Mouse (Mus musculus) kidney, embryonic 16.5 days (tissue): ENCODE measurements around the gene Anapc16. TPM values are rescaled to one million over a fixed set of nuclear protein-coding genes. Genes with fewer than 3 reads are reported as not detected.

Experiments
- ATAC-seq: fragments of 200-750 bp; cut with Nextera tagmentation; 2 replicates; pipeline ENCODE4 v1.8.0; 2017; ENCODE audit warnings: moderate TSS enrichment; ENCODE audit not compliant: low FRiP score, low TSS enrichment
- H3K27ac ChIP-seq: fragments of 300-500 bp; sonication (generic); 2 replicates; pipeline ENCODE4 v1.5.1; 2014; ENCODE audit warnings: low read length
- H3K27me3 ChIP-seq: fragments of 300-500 bp; sonication (generic); 2 replicates; pipeline ENCODE4 v1.6.1; 2014; ENCODE audit warnings: low read length, control low read depth, mixed read lengths; ENCODE audit not compliant: insufficient read depth
- H3K36me3 ChIP-seq: fragments of 300-500 bp; sonication (generic); 2 replicates; pipeline ENCODE4 v1.6.1; 2014; ENCODE audit warnings: low read length, control low read depth, mixed read lengths; ENCODE audit not compliant: insufficient read depth
- H3K4me1 ChIP-seq: fragments of 300-500 bp; sonication (generic); 2 replicates; pipeline ENCODE4 v1.6.1; 2014; ENCODE audit warnings: low read length, control low read depth, mixed read lengths; ENCODE audit not compliant: insufficient read depth
- H3K4me2 ChIP-seq: fragments of 300-500 bp; sonication (generic); replicated peaks from 2 replicates; pipeline ENCODE4 v1.6.1; 2014; ENCODE audit warnings: low read depth, low read length
- H3K4me3 ChIP-seq: fragments of 300-500 bp; sonication (generic); 2 replicates; pipeline ENCODE4 v1.5.1; 2014; ENCODE audit warnings: mild to moderate bottlenecking, low read length
- H3K9ac ChIP-seq: fragments of 300-500 bp; sonication (generic); replicated peaks from 2 replicates; pipeline ENCODE4 v1.6.1; 2014; ENCODE audit warnings: low read length
- H3K9me3 ChIP-seq: fragments of 300-500 bp; sonication (generic); 2 replicates; pipeline ENCODE4 v1.6.1; 2016; ENCODE audit warnings: low read length, control low read depth
- WGBS: fragments of 180-500 bp; shearing (Covaris S2); extraction: QIAGEN DNeasy Blood & Tissue Kit; methylation state at CpG from one replicate; pipeline ENCODE4 v1.1.7; 2014; 5-methylcytosine and 5-hydroxymethylcytosine counted together
- polyA plus RNA-seq: library from polyadenylated mRNA; unstranded; fragments of >200 nt; fragmentation: Nextera tagmentation; extraction: Ambion mirVana; gene quantifications from 2 replicates; pipeline ENCODE4 v1.2.1, GENCODE M21; 2015

Anapc16 gene
- polyA plus RNA-seq, 1 experiment from 2014 or later: 93.6 TPM

- H3K4me2 ChIP-seq: no peak overlapping the region; the same call in 1 of the 2 replicates
- H3K27ac ChIP-seq: peak overlapping the region; percentile 88
- no peaks in the 10 kb centered on the region for H3K36me3 ChIP-seq
- H3K9ac ChIP-seq: peak overlapping the region; percentile 36; the same call in 1 of the 2 replicates
- H3K27me3 ChIP-seq: no peaks in the 10 kb centered on the region
- ATAC-seq: peak; percentile 58
- WGBS: 33% methylated on average over 3 of the region's 3 CpGs
- H3K9me3 ChIP-seq: no peaks in the 10 kb centered on the region
- no peak overlapping the region for H3K4me3 ChIP-seq
- H3K4me1 ChIP-seq: peaks cover 48% of the 10 kb centered on the region
These were observed 28.1 kb downstream of the Anapc16 start for GRCm38 (mm10) chr10:59974786-59975185.

- Histone ChIP-seq H3K27ac (peak overlapping the region; percentile 88), H3K4me1 (peaks cover 43% of the 10 kb centered on the region), H3K27me3 (no peaks in the 10 kb centered on the region), H3K4me3 (no peak overlapping the region), H3K36me3 (no peaks in the 10 kb centered on the region), H3K9ac (peak overlapping the region; percentile 36; the same call in 1 of the 2 replicates), H3K4me2 (no peak overlapping the region; the same call in 1 of the 2 replicates), H3K9me3 (no peaks in the 10 kb centered on the region)
- 7% methylated on average over 6 of the region's 6 CpGs for WGBS
- peak; percentile 43 for ATAC-seq
These were observed 28.7 kb downstream of the Anapc16 start for GRCm38 (mm10) chr10:59974191-59974664.

- WGBS: 83% methylated on average over 4 of the region's 4 CpGs
- H3K9ac ChIP-seq: 0 out of 2 replicates have a peak overlapping the region, but pooled peaks have one; percentile 13
- H3K4me1 ChIP-seq: peaks cover 36% of the 10 kb centered on the region
- H3K27me3 ChIP-seq: no peaks in the 10 kb centered on the region
- peak overlapping the region; percentile 88 for H3K27ac ChIP-seq
- no peak overlapping the region for H3K4me3 ChIP-seq
- no peaks in the 10 kb centered on the region for H3K9me3 ChIP-seq
- no peak for ATAC-seq
- H3K36me3 ChIP-seq: no peaks in the 10 kb centered on the region
- H3K4me2 ChIP-seq: no peak overlapping the region
These were observed 29.5 kb downstream of the Anapc16 start for GRCm38 (mm10) chr10:59973400-59973799.

GRCm38 (mm10) chr10:59972999-59973398 is 29.9 kb downstream of the Anapc16 start:
- no peak overlapping the region for H3K4me3 ChIP-seq
- no peak overlapping the region for H3K9ac ChIP-seq
- no peaks in the 10 kb centered on the region for H3K36me3 ChIP-seq
- H3K4me2 ChIP-seq: no peak overlapping the region
- H3K27ac ChIP-seq: no peak overlapping the region; the same call in 1 of the 2 replicates
- ATAC-seq: no peak
- no peaks in the 10 kb centered on the region for H3K27me3 ChIP-seq
- H3K9me3 ChIP-seq: no peaks in the 10 kb centered on the region
- H3K4me1 ChIP-seq: peaks cover 32% of the 10 kb centered on the region
- WGBS: 86% methylated on average over 6 of the region's 6 CpGs

- Histone ChIP-seq H3K36me3 (no peaks in the 10 kb centered on the region), H3K4me3 (no peak overlapping the region), H3K27ac (no peak overlapping the region; the same call in 1 of the 2 replicates), H3K9me3 (no peaks in the 10 kb centered on the region), H3K27me3 (no peaks in the 10 kb centered on the region), H3K4me1 (peaks cover 29% of the 10 kb centered on the region), H3K9ac (no peak overlapping the region), H3K4me2 (no peak overlapping the region)
- no peak for ATAC-seq
- 68% methylated on average over 2 of the region's 2 CpGs for WGBS
These were observed 30.4 kb downstream of the Anapc16 start for GRCm38 (mm10) chr10:59972534-59972933.

GRCm38 (mm10) chr10:59971813-59972212 is 31.1 kb downstream of the Anapc16 start:
- no peak overlapping the region for H3K27ac ChIP-seq
- no peaks in the 10 kb centered on the region for H3K9me3 ChIP-seq
- no peak overlapping the region for H3K9ac ChIP-seq
- no peaks in the 10 kb centered on the region for H3K36me3 ChIP-seq
- no peaks in the 10 kb centered on the region for H3K27me3 ChIP-seq
- ATAC-seq: no peak
- H3K4me1 ChIP-seq: peaks cover 29% of the 10 kb centered on the region
- no peak overlapping the region for H3K4me2 ChIP-seq
- no peak overlapping the region for H3K4me3 ChIP-seq
- WGBS: 87% methylated on average over 8 of the region's 8 CpGs

GRCm38 (mm10) chr10:59970450-59971062 is 32.4 kb downstream of the Anapc16 start:
- peak overlapping the region; percentile 89 for H3K9ac ChIP-seq
- peaks cover 32% of the 10 kb centered on the region for H3K4me1 ChIP-seq
- 29% methylated on average over 6 of the region's 6 CpGs for WGBS
- H3K4me2 ChIP-seq: peak overlapping the region; percentile 65
- ATAC-seq: no peak
- H3K27me3 ChIP-seq: no peaks in the 10 kb centered on the region
- H3K4me3 ChIP-seq: peak overlapping the region; percentile 55
- no peaks in the 10 kb centered on the region for H3K36me3 ChIP-seq
- peak overlapping the region; percentile 75 for H3K27ac ChIP-seq
- H3K9me3 ChIP-seq: no peaks in the 10 kb centered on the region

- H3K36me3 ChIP-seq: no peaks in the 10 kb centered on the region
- H3K4me2 ChIP-seq: peak overlapping the region; percentile 65
- peak overlapping the region; percentile 55 for H3K4me3 ChIP-seq
- 2% methylated on average over 25 of the region's 25 CpGs for WGBS
- peak overlapping the region; percentile 89 for H3K9ac ChIP-seq
- H3K9me3 ChIP-seq: no peaks in the 10 kb centered on the region
- no peaks in the 10 kb centered on the region for H3K27me3 ChIP-seq
- peak; percentile 24; the same call in 1 of the 2 replicates for ATAC-seq
- peak overlapping the region; percentile 75 for H3K27ac ChIP-seq
- H3K4me1 ChIP-seq: peaks cover 33% of the 10 kb centered on the region
These were observed 33.0 kb downstream of the Anapc16 start for GRCm38 (mm10) chr10:59969821-59970449.

- no peak overlapping the region for H3K4me2 ChIP-seq
- H3K4me3 ChIP-seq: no peak overlapping the region
- no peak overlapping the region for H3K9ac ChIP-seq
- ATAC-seq: no peak
- H3K36me3 ChIP-seq: no peaks in the 10 kb centered on the region
- H3K27ac ChIP-seq: no peak overlapping the region
- no peaks in the 10 kb centered on the region for H3K27me3 ChIP-seq
- peaks cover 30% of the 10 kb centered on the region for H3K4me1 ChIP-seq
- 81% methylated on average over 6 of the region's 6 CpGs for WGBS
- no peaks in the 10 kb centered on the region for H3K9me3 ChIP-seq
These were observed 35.5 kb downstream of the Anapc16 start for GRCm38 (mm10) chr10:59967309-59967942.
